ENCODE assay signal across 9 mouse cellular contexts in genomic region chr14:16447587-16447986, GRCm38 (mm10).
DNase-seq lines count a peak whose midpoint lies in the region; ATAC-seq and TF ChIP-seq lines count a peak whose summit lies in the region.
"Had no signal": no experiment of that assay in that cellular context is flagged by ENCODE, and none has a peak within 500 bp of the region (broad histone marks: within the 10 kb centered on the region; RNA-seq: fewer than 3 reads in every experiment).

No protein-coding gene starts in this region.

- H3K4me1 ChIP-seq in forebrain, embryonic 11.5 days (replicated peaks; ENCODE audit: control insufficient read depth, insufficient read depth, low read length): no peaks in the 10 kb centered on the region
- peaks cover 30% of the 10 kb centered on the region for H3K4me1 ChIP-seq in liver, embryonic 13.5 days (replicated peaks)
- H3K4me1 ChIP-seq in stomach, embryonic 15.5 days: no peaks in the 10 kb centered on the region

- no peak overlapping the region for H3K4me2 ChIP-seq in forebrain, embryonic 11.5 days (ENCODE audit: low read depth, low read length, severe bottlenecking)
- no peak overlapping the region for H3K4me2 ChIP-seq in liver, embryonic 13.5 days
- H3K4me2 ChIP-seq in stomach, embryonic 15.5 days: no peak overlapping the region
- H3K4me2 ChIP-seq: liver, embryonic 15.5 days had no signal

- peak; percentile 30; the same call in 1 of the 2 replicates for TF ChIP-seq CTCF in gastrocnemius, adult 2 months (IDR thresholded peaks at IDR 0.05)

- peak overlapping the region; percentile 43; the same call in 1 of the 2 replicates for H3K27ac ChIP-seq in gastrocnemius, adult 2 months
- no peak overlapping the region for H3K27ac ChIP-seq in forebrain, embryonic 11.5 days (ENCODE audit: low read depth, low read length)
- H3K27ac ChIP-seq in liver, embryonic 13.5 days: no peak overlapping the region
- H3K27ac ChIP-seq in stomach, embryonic 15.5 days: no peak overlapping the region
- H3K27ac ChIP-seq: liver, embryonic 15.5 days had no signal

- H3K9ac ChIP-seq in forebrain, embryonic 11.5 days (ENCODE audit: low read length): no peak overlapping the region
- no peak overlapping the region for H3K9ac ChIP-seq in liver, embryonic 13.5 days
- H3K9ac ChIP-seq in stomach, embryonic 15.5 days: no peak overlapping the region
- H3K9ac ChIP-seq: liver, embryonic 15.5 days had no signal

- no peaks in the 10 kb centered on the region for H3K27me3 ChIP-seq in forebrain, embryonic 11.5 days (ENCODE audit: control insufficient read depth, insufficient read depth, low read length)
- H3K27me3 ChIP-seq in liver, embryonic 13.5 days: no peaks in the 10 kb centered on the region
- H3K27me3 ChIP-seq in stomach, embryonic 15.5 days (replicated peaks): no peaks in the 10 kb centered on the region
- H3K27me3 ChIP-seq: liver, embryonic 15.5 days had no signal

- DNase-seq in gastrocnemius, adult 2 months: no peak
- DNase-seq in gastrocnemius, adult 18-20 months (ENCODE audit: low spot score): no peak
- peak; percentile 35 for DNase-seq in ES-CJ7 (ENCODE audit: low read depth, low spot score)
- peak; percentile 61 for DNase-seq in forebrain, embryonic 11.5 days (ENCODE audit: low spot score)
- DNase-seq in liver, embryonic 13.5 days: no peak
- DNase-seq in gastrocnemius, postnatal 36 days: no peak
- DNase-seq in adrenal gland, adult 18-20 months (ENCODE audit: low spot score in 2 of 2): no peak

- no peaks in the 10 kb centered on the region for H3K36me3 ChIP-seq in forebrain, embryonic 11.5 days (ENCODE audit: control insufficient read depth, insufficient read depth, low read length)
- H3K36me3 ChIP-seq in liver, embryonic 13.5 days: no peaks in the 10 kb centered on the region
- H3K36me3 ChIP-seq in stomach, embryonic 15.5 days: 0 out of 2 replicates have a peak, but pooled peaks cover 3% of the 10 kb centered on the region
- H3K36me3 ChIP-seq: liver, embryonic 15.5 days had no signal

- 40% methylated on average over 3 of the region's 3 CpGs for WGBS in forebrain, embryonic 11.5 days
- 30% methylated on average over 3 of the region's 3 CpGs for WGBS in liver, embryonic 13.5 days (ENCODE audit: insufficient replicate concordance)
- 33% methylated on average over 3 of the region's 3 CpGs for WGBS in stomach, embryonic 15.5 days

- H3K9me3 ChIP-seq in forebrain, embryonic 11.5 days (ENCODE audit: control insufficient read depth, low read length): no peaks in the 10 kb centered on the region
- H3K9me3 ChIP-seq in liver, embryonic 13.5 days (replicated peaks): no peaks in the 10 kb centered on the region
- no peaks in the 10 kb centered on the region for H3K9me3 ChIP-seq in stomach, embryonic 15.5 days
- H3K9me3 ChIP-seq: liver, embryonic 15.5 days had no signal

- intact Hi-C loops in gastrocnemius, adult 2 months (cut with DNase I): loop anchor here (5.0 kb wide), 1 partner anchor 50 kb away; no protein-coding TSS in a partner anchor
- intact Hi-C loops in gastrocnemius, postnatal 36 days (cut with DNase I): loop anchor here (10.0 kb wide), 1 partner anchor 47 kb away; no protein-coding TSS in a partner anchor

- peak; percentile 78 for ATAC-seq in forebrain, embryonic 11.5 days (replicated peaks; ENCODE audit: low FRiP score)
- ATAC-seq in liver, embryonic 13.5 days (ENCODE audit: low read depth): peak; percentile 41
- ATAC-seq in stomach, embryonic 15.5 days (ENCODE audit: insufficient read depth, low FRiP score, low read depth): peak; percentile 57; the same call in 1 of the 2 replicates

- H3K4me3 ChIP-seq in gastrocnemius, adult 2 months: no peak overlapping the region
- no peak overlapping the region for H3K4me3 ChIP-seq in forebrain, embryonic 11.5 days (ENCODE audit: low read depth, low read length)
- no peak overlapping the region for H3K4me3 ChIP-seq in liver, embryonic 13.5 days (replicated peaks)
- no peak overlapping the region for H3K4me3 ChIP-seq in stomach, embryonic 15.5 days (replicated peaks)
- H3K4me3 ChIP-seq: liver, embryonic 15.5 days had no signal

Comparison
In these comparisons a context has a peak if more than half of its experiments do, and no peak if none do; other contexts are left out.
1. DNase-seq: peak in ES-CJ7 (single experiment) and forebrain, embryonic 11.5 days (single experiment); none in gastrocnemius, adult 2 months (single experiment), gastrocnemius, adult 18-20 months (single experiment), liver, embryonic 13.5 days (single experiment), gastrocnemius, postnatal 36 days (0 of 2) and adrenal gland, adult 18-20 months (0 of 2).
2. Peak in every context shown above with its lines, with median percentiles within 50 percentile points of each other: ATAC-seq.